ENCODE assay signal across 1 mouse cellular context in the genomic region with DNA sequence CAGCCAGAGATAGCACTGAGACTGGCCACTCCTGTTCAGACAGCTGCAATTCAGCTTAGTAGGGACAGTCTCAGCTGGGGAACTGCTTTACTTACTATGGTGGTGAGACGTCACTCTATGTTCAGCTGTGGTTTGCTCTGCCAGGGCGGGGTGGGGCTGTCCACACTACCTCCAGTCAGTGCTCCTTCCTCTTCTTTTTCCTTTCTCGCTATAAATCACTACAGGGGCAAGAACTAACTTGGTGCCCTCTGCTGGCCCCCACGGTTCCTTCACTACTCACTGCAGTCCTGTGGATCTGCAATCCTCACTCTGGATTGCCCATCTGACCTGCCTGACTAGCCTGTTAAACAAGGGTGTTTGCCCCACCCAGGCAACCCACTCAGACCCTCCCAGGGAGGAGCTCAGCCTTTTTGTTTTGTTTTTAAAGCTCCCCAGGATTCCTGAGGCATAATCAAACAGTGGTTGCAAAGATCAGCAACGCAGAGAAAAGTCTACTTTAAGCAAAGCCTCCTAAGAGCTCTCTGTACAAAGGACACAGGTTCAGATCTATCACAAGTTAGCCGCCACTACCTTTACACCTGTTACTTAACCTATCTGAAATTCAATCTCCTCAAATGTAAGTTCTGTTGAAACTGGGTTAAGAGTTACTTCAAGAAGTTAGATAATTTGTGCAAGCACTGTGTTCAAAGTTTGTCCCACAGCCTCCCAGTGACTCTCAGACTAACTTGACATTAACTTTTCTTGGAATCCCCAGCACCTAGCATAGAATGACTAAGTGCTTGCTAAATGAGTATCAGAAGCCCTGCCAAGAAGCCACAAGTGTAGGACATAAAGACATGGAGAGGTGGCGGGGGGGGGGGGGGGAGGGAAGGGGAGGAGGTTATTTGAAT.
TF ChIP-seq lines count a peak whose summit lies in the region.

No protein-coding gene starts in this region.

TF ChIP-seq in MEL, 35 proteins besides CTCF, POLR2A, EP300 and RAD21:
- no peak for TF ChIP-seq ETS1 (IDR thresholded peaks at IDR 0.05; ENCODE audit: low read depth, low read length)
- TF ChIP-seq TCF12 (IDR thresholded peaks at IDR 0.05; ENCODE audit: low read depth, low read length): no peak
- no peak for TF ChIP-seq ZNF384 (IDR thresholded peaks at IDR 0.05; ENCODE audit: low read depth, low read length)
- TF ChIP-seq MAZ (IDR thresholded peaks at IDR 0.05; ENCODE audit: low read depth, low read length): no peak
- TF ChIP-seq SIN3A (IDR thresholded peaks at IDR 0.05; ENCODE audit: low read length): no peak
- no peak for TF ChIP-seq ELF1 (IDR thresholded peaks at IDR 0.05; ENCODE audit: low read depth, low read length)
- no peak for TF ChIP-seq MAX (IDR thresholded peaks at IDR 0.05; ENCODE audit: low read length)
- TF ChIP-seq BHLHE40 (IDR thresholded peaks at IDR 0.05; ENCODE audit: borderline replicate concordance, low read depth, low read length): no peak
